Mouse (Mus musculus): ENCODE results near the gene Btn2a2. TPM values are rescaled to one million over a fixed set of nuclear protein-coding genes. Genes with fewer than 3 reads are reported as not detected.

Gene Btn2a2
- total and polyA plus RNA-seq, 3 experiments: 1.2 to 2.1 (median 1.3) TPM

DNA sequence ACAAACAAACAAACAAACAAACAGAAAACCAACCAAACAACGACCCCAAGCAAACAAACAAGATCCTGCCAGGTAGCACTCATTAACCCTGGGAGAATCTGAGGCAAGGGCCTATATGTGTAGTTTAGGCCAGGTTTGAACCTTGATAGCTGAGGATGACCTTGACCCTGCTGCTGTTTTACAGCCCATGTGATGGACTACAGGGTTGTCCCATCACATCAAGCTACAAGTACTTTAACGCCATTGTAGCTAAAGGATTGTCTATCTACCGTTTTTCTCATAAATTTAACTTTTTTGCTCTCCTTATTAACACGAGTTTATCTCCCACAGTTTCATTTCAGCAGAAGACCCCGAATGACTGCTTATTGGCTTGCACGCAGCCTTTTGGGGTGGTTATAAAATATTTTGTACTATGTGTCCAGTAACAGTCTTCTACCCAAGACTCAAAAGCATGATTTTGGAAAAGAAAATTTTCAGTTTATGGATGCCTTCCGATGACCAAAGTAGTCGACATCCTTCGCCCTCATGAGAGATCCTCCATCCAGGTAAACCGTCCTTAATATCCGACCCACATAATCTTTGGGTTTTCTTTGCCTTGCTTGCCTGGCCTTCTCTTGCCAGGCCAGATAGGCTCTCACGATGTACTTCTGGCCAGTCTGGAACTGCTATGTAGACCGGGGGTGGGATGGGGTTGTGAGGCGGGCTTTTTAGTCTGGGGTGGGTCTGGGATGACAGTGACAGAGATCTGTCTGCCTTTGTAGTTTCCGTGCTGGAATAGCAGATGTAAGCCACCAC is 27.4 kb upstream of the Btn2a2 start:
- Histone ChIP-seq H3K9me3 (replicated peaks; ENCODE audit: low read length) (no peaks in the 10 kb centered on the region), H3K4me3 (replicated peaks in 1 of 3; ENCODE audit: low read depth in 2 of 3, low read length in 2 of 3, poor library complexity in 1 of 3) (peak overlapping the region in 1 of 3 experiments; percentile 39), H3K27ac (ENCODE audit: insufficient read depth, low read depth) (no peak overlapping the region), H3K27me3 (replicated peaks) (no peaks in the 10 kb centered on the region), H3K79me2 (replicated peaks; ENCODE audit: control insufficient read depth, extremely low read depth, insufficient read depth, poor library complexity, severe bottlenecking) (no peaks in the 10 kb centered on the region), H3K4me2 (ENCODE audit: insufficient read depth, low read depth, poor library complexity, severe bottlenecking) (peak overlapping the region; percentile 88), H3K9ac (ENCODE audit: insufficient read depth, low read depth) (peak overlapping the region; percentile 53), H3K36me3 (replicated peaks in 1 of 2; ENCODE audit: control insufficient read depth in 1 of 2, insufficient read depth in 1 of 2, low read length in 1 of 2) (no peaks in the 10 kb centered on the region), H3K4me1 (ENCODE audit: control insufficient read depth in 1 of 2, insufficient read depth in 2 of 2) (peaks cover 3 to 26% of the 10 kb centered on the region in 2 experiments; a peak in 3 of 4 replicates)
- dilution Hi-C loops (cut with MboI; ENCODE audit: extremely low pct_ligation_motif_present, extremely low pct_unique_long_range_greater_than_20kb, low sequenced_read_pairs) (no loop called here), in situ Hi-C loops (cut with MboI; ENCODE audit: low pct_ligation_motif_present, low pct_unique_long_range_greater_than_20kb, low sequenced_read_pairs) (loop anchor here (25.0 kb wide), 1 partner anchor 1579 kb away; the partner anchor contains the start of gene Zfp184)
- no peak for DNase-seq (ENCODE audit: extremely low read depth)
- no peak for TF ChIP-seq MXI1 (IDR thresholded peaks at IDR 0.05; ENCODE audit: low read depth, low read length)
- no peak for TF ChIP-seq ELF1 (IDR thresholded peaks at IDR 0.05; ENCODE audit: low read depth, low read length)
- peak; percentile 96 for TF ChIP-seq TBP (conservative IDR thresholded peaks at IDR 0.05; ENCODE audit: low read depth, low read length)
- no peak for TF ChIP-seq GABPA (IDR thresholded peaks at IDR 0.05; ENCODE audit: insufficient replicate concordance, low read depth, low read length)

DNA sequence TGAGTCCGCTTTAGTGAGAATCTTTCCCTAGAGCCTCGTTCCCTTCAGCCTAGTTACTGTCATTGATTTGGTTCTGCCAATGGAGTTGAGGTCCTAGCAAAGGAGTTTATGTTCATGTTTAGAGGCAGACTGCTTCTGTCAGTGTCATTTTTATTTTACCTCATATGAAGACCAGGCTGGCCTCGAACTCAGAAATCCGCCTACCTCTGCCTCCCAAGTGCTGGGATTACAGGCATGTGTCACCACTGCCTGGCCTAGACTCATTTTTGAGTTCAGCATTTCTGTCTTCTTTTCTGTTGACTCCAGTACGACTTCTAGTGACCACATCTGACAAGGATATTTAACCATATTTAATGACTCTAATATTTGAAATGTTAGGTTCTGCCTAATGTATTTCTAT is 26.6 kb upstream of the Btn2a2 start:
- no peak overlapping the region for H3K27ac ChIP-seq (ENCODE audit: insufficient read depth, low read depth)
- DNase-seq (ENCODE audit: extremely low read depth): no peak
- in situ Hi-C loops (cut with MboI; ENCODE audit: low pct_ligation_motif_present, low pct_unique_long_range_greater_than_20kb, low sequenced_read_pairs): loop anchor here (25.0 kb wide), 1 partner anchor 1578 kb away; the partner anchor contains the start of gene Zfp184
- no peak overlapping the region for H3K4me2 ChIP-seq (ENCODE audit: insufficient read depth, low read depth, poor library complexity, severe bottlenecking)
- H3K36me3 ChIP-seq (replicated peaks in 1 of 2; ENCODE audit: control insufficient read depth in 1 of 2, insufficient read depth in 1 of 2, low read length in 1 of 2): no peaks in the 10 kb centered on the region
- no peak for TF ChIP-seq JUN (IDR thresholded peaks at IDR 0.05; ENCODE audit: insufficient read depth, low read depth, low read length)
- no peak for TF ChIP-seq KAT2A (IDR thresholded peaks at IDR 0.05; ENCODE audit: insufficient replicate concordance, low read length)
- no peak for TF ChIP-seq ZMIZ1 (IDR thresholded peaks at IDR 0.05; ENCODE audit: low read depth, low read length)
- no peak for TF ChIP-seq EP300 (IDR thresholded peaks at IDR 0.05; ENCODE audit: low read length)
- TF ChIP-seq MEF2A (IDR thresholded peaks at IDR 0.05; ENCODE audit: borderline replicate concordance, low read depth, low read length): no peak
- no peak for TF ChIP-seq RCOR1 (conservative IDR thresholded peaks at IDR 0.05; ENCODE audit: low read depth, low read length)
- TF ChIP-seq CTCF (conservative IDR thresholded peaks at IDR 0.05 in 1 of 2, IDR thresholded peaks at IDR 0.05 in 1 of 2; ENCODE audit: low read depth in 2 of 2, low read length in 2 of 2): no peak
- no peak for TF ChIP-seq NELFE (IDR thresholded peaks at IDR 0.05; ENCODE audit: low read depth, low read length)
- no peak for TF ChIP-seq CHD2 (IDR thresholded peaks at IDR 0.05; ENCODE audit: low read length)
- TF ChIP-seq POLR2A (IDR thresholded peaks at IDR 0.05; ENCODE audit: low read depth, low read length): no peak
- TF ChIP-seq MAFK (IDR thresholded peaks at IDR 0.05; ENCODE audit: insufficient replicate concordance, low read length): no peak
- no peak for TF ChIP-seq MAX (IDR thresholded peaks at IDR 0.05; ENCODE audit: low read length)
- no peak for TF ChIP-seq RAD21 (IDR thresholded peaks at IDR 0.05; ENCODE audit: low read depth, low read length)
- no peak for TF ChIP-seq BHLHE40 (IDR thresholded peaks at IDR 0.05; ENCODE audit: low read depth, low read length)
- TF ChIP-seq ZNF384 (IDR thresholded peaks at IDR 0.05; ENCODE audit: low read depth, low read length): no peak
- TF ChIP-seq MXI1 (IDR thresholded peaks at IDR 0.05; ENCODE audit: low read depth, low read length): no peak
- no peak for TF ChIP-seq GABPA (IDR thresholded peaks at IDR 0.05; ENCODE audit: insufficient replicate concordance, low read depth, low read length)
- no peak for TF ChIP-seq HCFC1 (IDR thresholded peaks at IDR 0.05; ENCODE audit: low read depth, low read length)
- TF ChIP-seq USF2 (conservative IDR thresholded peaks at IDR 0.05; ENCODE audit: low read depth, low read length): no peak
- no peak for TF ChIP-seq MAZ (IDR thresholded peaks at IDR 0.05; ENCODE audit: low read depth, low read length)
- peaks cover 7 to 25% of the 10 kb centered on the region in 2 experiments; a peak in 3 of 4 replicates for H3K4me1 ChIP-seq (ENCODE audit: control insufficient read depth in 1 of 2, insufficient read depth in 2 of 2)
- no peak overlapping the region for H3K9ac ChIP-seq (ENCODE audit: insufficient read depth, low read depth)
- no peaks in the 10 kb centered on the region for H3K9me3 ChIP-seq (replicated peaks; ENCODE audit: low read length)
- dilution Hi-C loops (cut with MboI; ENCODE audit: extremely low pct_ligation_motif_present, extremely low pct_unique_long_range_greater_than_20kb, low sequenced_read_pairs): no loop called here
- no peaks in the 10 kb centered on the region for H3K79me2 ChIP-seq (replicated peaks; ENCODE audit: control insufficient read depth, extremely low read depth, insufficient read depth, poor library complexity, severe bottlenecking)
- H3K27me3 ChIP-seq (replicated peaks): no peaks in the 10 kb centered on the region
- H3K4me3 ChIP-seq (replicated peaks in 1 of 3; ENCODE audit: low read depth in 2 of 3, low read length in 2 of 3, poor library complexity in 1 of 3): no peak overlapping the region
